Mouse (Mus musculus): ENCODE measurements at regions not wholly inside any gene's neighbourhood (a gene's known extent, or its start where the extent isn't known, plus 50 kb on each side); places are given as distances from the start of the nearest gene placed in this dataset.
"Not testable (repeated sequence)": the region's sequence is repeated elsewhere in the genome, so short reads cannot be mapped to it uniquely, and the experiment has no call there.

DNA sequence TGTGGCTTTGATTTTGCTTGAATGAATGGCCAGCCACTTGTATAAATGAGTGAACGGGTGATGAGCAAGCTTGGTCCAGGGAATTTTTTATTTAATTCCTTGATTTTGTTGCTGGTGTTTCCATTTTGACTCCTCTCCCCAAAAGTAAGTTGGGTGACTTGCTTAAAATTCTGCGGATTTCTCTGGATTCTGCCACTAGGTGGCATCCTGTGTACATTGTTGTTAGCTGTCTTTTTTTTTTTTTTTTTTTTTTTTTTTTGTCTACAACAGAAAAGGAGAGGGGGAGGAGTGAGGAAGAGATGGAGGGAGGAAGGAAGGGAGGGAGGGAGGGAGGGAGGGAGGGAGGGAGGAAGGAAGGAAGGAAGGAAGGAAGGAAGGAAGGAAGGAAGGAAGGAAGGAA, 91.5 kb upstream of the Zfp746 start:
- DNase-seq (ENCODE audit: low spot score in 2 of 2): peak; percentile 43 to 45

DNA sequence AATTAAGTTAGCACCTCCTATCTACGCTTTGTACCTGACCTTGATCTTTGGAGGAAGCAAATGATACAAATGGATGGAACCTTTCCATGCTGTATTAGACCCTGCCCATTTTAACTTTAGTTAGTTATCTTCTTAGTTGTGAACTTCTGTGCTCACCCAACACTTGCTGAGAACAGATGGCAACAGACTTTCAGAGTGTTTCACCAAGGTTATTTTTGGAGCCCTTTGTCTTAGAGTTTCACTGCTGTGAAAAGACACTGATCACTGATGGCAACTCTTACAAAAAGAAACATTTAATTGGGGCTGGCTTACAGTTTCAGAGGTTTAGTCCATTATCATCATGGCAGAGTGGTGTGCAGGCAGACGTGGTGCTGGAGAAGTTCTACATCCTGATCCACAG, 88.8 kb upstream of the Zfp746 start:
- DNase-seq (ENCODE audit: low spot score in 2 of 2): no peak

- DNase-seq (ENCODE audit: low spot score in 2 of 2): not testable (repeated sequence)
These were observed 86.4 kb upstream of the Zfp746 start for GRCm38 (mm10) chr6:48172769-48173168.

GRCm38 (mm10) chr6:48136851-48137250, 50.5 kb upstream of the Zfp746 start:
- DNase-seq (ENCODE audit: low spot score in 2 of 2): peak in 1 of 2 experiments; percentile 4

Data from adrenal gland, adult 18-20 months (tissue).